Mouse (Mus musculus): ENCODE measurements around the gene Slc37a2.

Slc37a2 gene

DNA sequence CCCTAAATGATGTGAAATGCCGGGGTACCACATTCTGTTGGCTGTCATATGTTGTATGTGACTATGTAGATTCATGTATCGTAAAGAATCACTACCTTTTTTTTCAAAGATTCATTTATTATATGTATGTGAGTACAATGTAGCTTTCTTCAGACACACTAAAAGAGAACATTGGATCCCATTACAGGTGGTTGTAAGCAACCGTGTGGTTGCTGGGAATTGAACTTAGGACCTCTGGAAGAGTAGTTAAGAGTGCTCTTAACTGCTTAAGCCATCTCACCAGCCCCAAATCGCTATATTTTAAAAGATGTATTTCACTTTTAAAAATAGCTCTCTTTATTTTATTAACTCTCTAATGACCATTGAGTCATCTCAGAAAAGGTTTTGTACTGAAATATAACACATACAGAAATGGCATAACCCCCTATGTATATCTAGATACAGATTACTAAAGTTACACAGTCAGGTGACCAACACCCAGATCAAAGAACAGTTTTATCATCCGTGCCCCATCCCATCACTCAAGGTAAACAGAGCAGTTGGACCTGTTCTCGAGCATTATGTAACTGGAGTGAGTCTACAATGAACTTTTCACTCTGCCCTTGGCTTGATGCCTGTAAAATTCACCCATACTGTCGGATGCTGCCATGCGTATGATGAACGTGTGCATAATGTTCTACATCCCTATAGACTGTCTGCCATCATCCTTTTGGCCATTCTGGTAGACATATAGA lies 41.0 kb downstream of the Slc37a2 start:
- DNase-seq (ENCODE audit: low spot score in 2 of 2): no peak

DNA sequence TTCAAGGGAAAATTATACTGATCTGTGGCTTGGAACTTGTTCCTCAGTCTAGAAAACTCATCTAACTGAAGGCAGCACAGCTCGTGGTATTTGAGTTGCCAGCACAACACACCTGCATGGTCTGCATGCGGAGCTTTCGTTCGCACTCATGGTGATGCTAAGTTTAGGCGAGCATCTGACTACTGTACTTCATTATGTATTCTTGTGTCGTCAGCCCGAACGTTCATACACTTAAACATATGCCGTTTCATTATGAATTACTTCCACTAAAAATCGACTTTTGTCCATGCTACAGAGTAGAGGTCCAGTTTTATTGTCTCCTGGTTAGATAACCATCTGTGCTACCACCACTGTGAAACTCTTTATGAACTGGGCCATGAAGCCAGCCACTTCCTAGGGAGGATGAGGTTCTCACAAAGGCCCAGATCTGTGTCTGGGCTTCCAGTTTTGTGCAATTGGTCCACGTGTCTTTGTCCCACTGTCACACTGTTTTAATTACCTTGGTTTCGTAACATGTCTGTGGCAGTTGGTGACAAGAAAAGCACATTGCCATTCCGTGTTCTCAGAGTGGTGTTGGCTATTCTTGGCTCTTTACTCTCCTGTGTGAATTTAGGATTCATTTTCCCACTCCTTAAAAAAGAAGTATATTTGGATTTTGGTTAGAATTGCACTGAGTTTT lies 42.3 kb downstream of the Slc37a2 start:
- DNase-seq (ENCODE audit: low spot score in 2 of 2): no peak

DNA sequence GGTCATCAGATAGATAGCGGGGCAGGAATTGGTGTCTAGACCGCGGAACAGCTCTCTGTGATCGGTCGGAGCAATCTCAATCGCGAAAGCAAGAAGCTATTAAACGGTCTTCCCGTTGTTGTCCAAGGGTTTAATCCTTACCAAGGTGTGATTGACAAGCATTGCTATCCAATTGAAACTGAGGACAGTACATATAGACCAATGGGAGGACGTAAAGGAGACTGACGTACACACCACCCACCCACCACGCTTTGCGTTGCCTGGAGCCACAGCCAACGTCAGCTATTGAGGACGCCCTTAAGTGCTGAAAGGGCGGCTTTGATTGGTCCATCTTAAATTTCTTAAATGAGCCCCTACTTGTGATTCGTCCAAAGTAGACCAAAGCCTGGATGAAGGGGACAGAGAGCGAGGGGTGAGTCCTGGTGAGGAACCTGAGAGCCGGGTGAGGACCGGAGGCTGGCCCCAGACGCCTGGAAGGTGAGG lies 47.6 kb downstream of the Slc37a2 start, which contains the start of gene Tmem218:
Tmem218 (plus strand) TSS at position 295 of the 483 bp plus-strand sequence.
- peak; percentile 84 to 92 for DNase-seq (ENCODE audit: low spot score in 2 of 2)

DNA sequence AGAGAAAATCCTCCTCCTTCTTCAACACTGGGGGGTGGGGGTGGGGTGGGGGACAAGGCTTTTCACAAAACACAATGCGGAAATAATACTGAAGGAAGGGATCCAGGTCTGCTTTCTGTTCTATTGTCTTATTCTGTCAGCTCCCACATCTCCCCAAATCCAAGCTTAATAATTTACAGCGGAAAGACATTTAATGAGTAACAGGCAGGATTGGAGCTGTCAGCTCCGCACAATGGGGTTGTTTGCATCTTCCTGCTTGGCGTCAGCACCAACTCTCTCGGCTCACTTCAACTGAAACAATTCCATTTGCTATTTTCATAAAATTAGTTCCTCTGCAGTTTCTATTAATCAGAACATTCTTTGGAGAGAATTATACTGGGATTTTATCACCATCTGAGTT lies 51.7 kb downstream of the Slc37a2 start:
- no peak for DNase-seq (ENCODE audit: low spot score in 2 of 2)

DNA sequence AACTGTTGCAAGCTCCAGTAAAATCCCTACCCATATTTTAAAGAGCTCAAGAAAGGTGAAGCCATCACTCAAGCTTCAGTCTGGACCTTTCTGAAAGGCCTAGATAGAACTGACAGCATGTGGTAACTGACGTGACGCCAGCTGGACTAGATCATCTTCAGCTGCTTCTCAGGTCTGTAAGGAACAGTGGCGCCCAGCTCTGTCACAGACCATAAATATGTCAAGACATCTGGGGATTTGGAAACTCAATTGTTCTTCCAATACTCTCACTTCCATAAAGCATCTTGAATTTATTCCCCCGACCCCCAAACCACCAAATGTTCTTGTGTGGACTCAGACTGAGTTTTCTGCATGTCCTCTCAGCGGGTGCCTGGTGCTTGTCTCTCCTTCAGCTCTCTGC lies 55.1 kb downstream of the Slc37a2 start:
- no peak for DNase-seq (ENCODE audit: low spot score in 2 of 2)

DNA sequence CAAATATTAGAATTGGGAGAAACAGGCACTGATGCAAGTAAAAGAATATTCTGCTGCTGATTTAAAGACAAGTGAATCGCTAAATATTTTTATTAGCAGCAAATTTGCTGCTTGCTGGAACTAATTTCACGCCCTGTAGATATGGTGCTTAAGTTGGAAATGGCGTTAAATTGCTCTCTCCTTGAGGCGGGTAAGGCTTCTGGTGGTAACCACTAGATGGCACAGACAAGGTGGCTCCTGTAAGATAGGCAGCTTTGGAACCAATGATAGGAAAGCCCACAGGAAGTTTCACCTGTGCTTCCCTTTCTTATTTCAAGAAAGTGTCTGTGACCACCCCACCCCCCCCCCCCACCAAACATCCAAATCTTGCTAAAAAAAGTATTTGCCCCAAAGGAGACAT lies 58.5 kb downstream of the Slc37a2 start:
- DNase-seq (ENCODE audit: low spot score in 2 of 2): no peak

DNA sequence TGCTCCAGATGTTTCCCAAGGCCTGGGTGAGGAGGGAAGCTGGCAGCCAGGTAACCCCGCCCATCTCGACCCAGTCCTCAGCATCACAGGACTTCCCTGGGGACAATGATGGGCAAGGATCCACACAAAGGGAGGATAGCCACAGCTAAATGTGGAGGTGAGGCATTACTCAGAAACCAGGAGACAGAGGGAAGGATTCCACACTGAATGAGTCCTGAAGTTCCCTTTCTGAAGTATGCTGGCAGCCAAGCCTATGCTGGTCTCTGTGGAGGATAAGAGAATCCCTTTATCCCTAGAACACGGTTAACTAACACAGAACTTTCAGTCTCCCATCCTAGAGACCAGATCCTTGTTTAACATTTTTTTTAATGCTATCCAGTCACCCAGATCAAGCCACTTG lies 67.5 kb downstream of the Slc37a2 start:
- no peak for DNase-seq (ENCODE audit: low spot score in 2 of 2)

DNA sequence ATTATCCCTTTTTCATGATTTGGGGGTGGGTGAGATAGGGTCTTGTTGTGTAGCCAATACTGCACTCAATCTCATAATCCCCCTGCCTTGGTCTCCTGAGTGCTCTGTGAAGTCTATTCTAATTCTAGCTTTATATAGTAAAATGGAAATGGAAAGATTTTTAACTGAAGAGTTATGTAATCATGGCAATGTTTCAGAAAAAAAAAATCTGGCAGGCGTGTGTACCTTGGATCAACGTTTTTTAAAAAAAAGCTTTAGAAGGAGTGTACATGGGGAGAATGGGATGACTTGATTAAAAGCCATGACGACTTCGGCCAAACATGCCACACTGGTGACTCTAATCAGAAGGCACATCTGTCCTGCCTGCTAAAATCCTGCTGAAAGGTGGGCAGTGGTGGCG lies 68.1 kb downstream of the Slc37a2 start:
- DNase-seq (ENCODE audit: low spot score in 2 of 2): no peak

DNA sequence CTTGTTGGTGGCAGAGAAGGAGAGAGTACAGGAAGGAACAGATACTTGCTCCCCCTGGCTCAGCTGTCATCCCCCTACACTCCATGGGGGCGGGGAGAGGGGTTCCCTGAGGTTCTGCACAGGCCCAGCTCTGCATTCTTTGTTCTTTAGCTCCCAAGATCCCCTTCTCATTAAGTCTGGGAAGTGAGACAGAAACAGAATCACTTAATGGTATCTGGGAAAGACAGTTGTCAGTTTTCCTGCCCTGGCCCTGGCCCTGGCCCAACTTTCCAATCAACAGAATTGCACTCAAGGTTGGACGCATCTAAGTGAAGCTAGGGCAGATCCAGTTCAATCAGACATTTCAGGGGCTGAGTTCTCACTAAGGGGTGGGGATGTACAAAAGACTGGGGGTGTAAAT lies 72.4 kb downstream of the Slc37a2 start:
- DNase-seq (ENCODE audit: low spot score in 2 of 2): no peak

DNA sequence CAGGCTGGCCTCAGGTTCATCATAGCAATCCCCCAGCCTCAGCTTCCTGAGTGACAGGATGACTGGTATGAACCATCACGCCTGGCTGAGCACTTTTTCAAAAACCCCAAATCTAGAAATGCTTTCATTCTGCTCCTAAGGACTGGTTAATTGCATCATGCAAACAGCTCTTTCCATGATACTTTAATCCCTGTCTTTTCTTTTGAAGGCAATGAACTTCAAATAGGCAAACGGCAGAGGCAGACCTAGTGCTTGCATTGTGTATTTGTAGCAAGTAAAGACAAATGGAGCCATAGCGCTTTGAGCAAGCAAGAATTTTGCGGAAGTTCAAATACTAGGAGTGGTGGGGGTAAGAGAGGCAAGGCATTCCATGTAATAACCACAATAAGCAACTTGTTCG lies 73.9 kb downstream of the Slc37a2 start:
- DNase-seq (ENCODE audit: low spot score in 2 of 2): no peak

DNA sequence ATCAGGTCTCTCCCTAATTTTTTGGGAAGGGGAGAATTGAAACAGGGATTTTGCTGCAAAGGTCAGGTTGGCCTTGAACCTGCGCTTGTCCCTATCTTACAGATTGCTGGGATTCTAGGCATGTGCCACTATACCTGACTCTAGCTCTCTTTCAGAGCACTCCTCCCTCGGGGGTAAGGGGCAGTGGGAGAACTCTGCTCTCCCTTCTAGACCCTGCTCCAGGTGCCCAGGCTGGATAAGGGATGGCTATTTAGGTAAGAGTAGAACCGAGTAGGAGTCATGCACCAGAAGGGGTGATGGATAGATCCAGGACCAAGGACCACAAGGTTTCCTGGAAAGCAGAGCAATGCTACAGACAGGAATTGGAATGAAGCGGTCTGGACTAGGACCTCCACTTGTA lies 75.9 kb downstream of the Slc37a2 start:
- no peak for DNase-seq (ENCODE audit: low spot score in 2 of 2)

DNA sequence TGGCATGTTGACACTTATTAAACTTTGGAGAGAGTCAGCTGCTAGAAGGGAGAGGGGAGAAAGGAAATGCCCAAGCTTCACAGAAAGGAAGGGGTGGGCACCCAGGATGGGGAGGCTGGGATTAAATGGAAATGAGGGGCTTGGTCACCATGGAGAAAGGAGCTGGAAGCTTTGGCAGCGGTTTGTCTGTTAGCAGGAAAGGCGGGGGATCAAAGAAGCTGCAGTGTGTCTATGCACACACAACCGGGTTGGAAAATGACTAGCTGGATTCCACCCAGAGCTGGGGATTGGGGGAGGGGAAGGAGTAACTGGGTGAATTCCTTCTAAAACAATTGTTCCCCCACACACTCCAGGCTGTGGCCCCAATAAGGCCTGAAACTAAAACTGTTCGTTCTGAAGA lies 76.6 kb downstream of the Slc37a2 start:
- DNase-seq (ENCODE audit: low spot score in 2 of 2): peak in 1 of 2 experiments; percentile 21

Measured in frontal cortex, postnatal 25 days (tissue).